Mouse (Mus musculus) forebrain, embryonic 13.5 days (tissue): Measurements from ENCODE around the gene Procr. TPM values are rescaled to one million over a fixed set of nuclear protein-coding genes. Genes with fewer than 3 reads are reported as not detected.

Source experiments
- ATAC-seq: fragments of 200-750 bp; cut with Nextera tagmentation; 2 replicates; pipeline ENCODE4 v1.8.0; 2017
- H3K27ac ChIP-seq: fragments of 300-500 bp; sonication (generic); 2 replicates; pipeline ENCODE4 v1.5.1; 2015; ENCODE audit warnings: inconsistent platforms, mild to moderate bottlenecking, moderate library complexity
- H3K27me3 ChIP-seq: fragments of 300-500 bp; sonication (generic); 2 replicates; pipeline ENCODE4 v1.6.1; 2015; ENCODE audit warnings: mild to moderate bottlenecking, inconsistent platforms
- H3K36me3 ChIP-seq: fragments of 300-500 bp; sonication (generic); 2 replicates; pipeline ENCODE4 v1.6.1; 2015; ENCODE audit warnings: mild to moderate bottlenecking, inconsistent platforms; ENCODE audit not compliant: poor library complexity, severe bottlenecking
- H3K4me1 ChIP-seq: fragments of 300-500 bp; sonication (generic); 2 replicates; pipeline ENCODE4 v1.6.1; 2015; ENCODE audit warnings: inconsistent platforms
- H3K4me2 ChIP-seq: fragments of 300-500 bp; sonication (generic); 2 replicates; pipeline ENCODE4 v1.6.1; 2015; ENCODE audit warnings: inconsistent platforms, mild to moderate bottlenecking, moderate library complexity
- H3K4me3 ChIP-seq: fragments of 300-500 bp; sonication (generic); 2 replicates; pipeline ENCODE4 v1.5.1; 2015; ENCODE audit warnings: mild to moderate bottlenecking, inconsistent platforms
- H3K9ac ChIP-seq: fragments of 300-500 bp; sonication (generic); 2 replicates; pipeline ENCODE4 v1.6.1; 2015; ENCODE audit warnings: mild to moderate bottlenecking, inconsistent platforms
- H3K9me3 ChIP-seq: fragments of 300-500 bp; sonication (generic); replicated peaks from 2 replicates; pipeline ENCODE4 v1.6.1; 2016; ENCODE audit warnings: inconsistent platforms
- WGBS: fragments of 180-500 bp; shearing (Covaris S2); methylation state at CpG from one replicate; pipeline ENCODE4 v1.1.7; 2015; 5-methylcytosine and 5-hydroxymethylcytosine counted together
- polyA plus RNA-seq: library from polyadenylated mRNA; unstranded; fragments of >200 nt; fragmentation: Nextera tagmentation; extraction: Ambion mirVana; gene quantifications from 2 replicates; pipeline ENCODE4 v1.2.1, GENCODE M21; 2015

Procr gene
- 1.6 and 2.0 TPM in 2 replicates for polyA plus RNA-seq

- Histone ChIP-seq H3K4me3 (peak within 1 kb of the TSS; percentile 25), H3K36me3 (no peaks in the 10 kb centered on the region), H3K4me1 (peaks cover 6% of the 10 kb centered on the region), H3K9me3 (no peaks in the 10 kb centered on the region), H3K27me3 (peaks cover 9% of the 10 kb centered on the region; the same call in 1 of the 2 replicates), H3K4me2 (peak within 1 kb of the TSS; percentile 58), H3K27ac (no peak within 1 kb of the TSS), H3K9ac (peak within 1 kb of the TSS; percentile 51)
- ATAC-seq: no peak
- 3% methylated on average over 25 of the region's 25 CpGs for WGBS
Measured at GRCm38 (mm10) chr2:155751014-155751786, at the start of gene Procr. Gene Procr, plus strand, starts transcription at chr2:155751117.

- no peak overlapping the region for H3K9ac ChIP-seq
- WGBS: 92% methylated on average over 19 of the region's 19 CpGs
- no peaks in the 10 kb centered on the region for H3K4me1 ChIP-seq
- H3K36me3 ChIP-seq: peaks cover 37% of the 10 kb centered on the region
- H3K27ac ChIP-seq: no peak overlapping the region
- no peaks in the 10 kb centered on the region for H3K9me3 ChIP-seq
- no peak overlapping the region for H3K4me2 ChIP-seq
- H3K27me3 ChIP-seq: no peaks in the 10 kb centered on the region
- H3K4me3 ChIP-seq: no peak overlapping the region
- no peak for ATAC-seq
Measured at GRCm38 (mm10) chr2:155701399-155701919, 49.5 kb upstream of the Procr start.

- H3K36me3 ChIP-seq: peaks cover 54% of the 10 kb centered on the region
- ATAC-seq: no peak
- no peak overlapping the region for H3K4me3 ChIP-seq
- 0 out of 2 replicates have a peak overlapping the region, but pooled peaks have one; percentile 44 for H3K27ac ChIP-seq
- no peak overlapping the region for H3K4me2 ChIP-seq
- H3K4me1 ChIP-seq: peaks cover 5% of the 10 kb centered on the region; the same call in 1 of the 2 replicates
- no peak overlapping the region for H3K9ac ChIP-seq
- H3K9me3 ChIP-seq: no peaks in the 10 kb centered on the region
- 6% methylated on average over 4 of the region's 4 CpGs for WGBS
- H3K27me3 ChIP-seq: no peaks in the 10 kb centered on the region
Measured at GRCm38 (mm10) chr2:155703630-155704029, 47.3 kb upstream of the Procr start.

- no peaks in the 10 kb centered on the region for H3K9me3 ChIP-seq
- peaks cover 5% of the 10 kb centered on the region; the same call in 1 of the 2 replicates for H3K4me1 ChIP-seq
- H3K4me3 ChIP-seq: no peak overlapping the region
- H3K36me3 ChIP-seq: peaks cover 68% of the 10 kb centered on the region
- no peaks in the 10 kb centered on the region for H3K27me3 ChIP-seq
- 72% methylated on average over 4 of the region's 4 CpGs for WGBS
- H3K27ac ChIP-seq: no peak overlapping the region
- H3K4me2 ChIP-seq: no peak overlapping the region
- no peak for ATAC-seq
- no peak overlapping the region for H3K9ac ChIP-seq
Measured at GRCm38 (mm10) chr2:155707251-155707650, 43.7 kb upstream of the Procr start.

- H3K9me3 ChIP-seq: no peaks in the 10 kb centered on the region
- 90% methylated on average over 11 of the region's 11 CpGs for WGBS
- no peak overlapping the region for H3K4me3 ChIP-seq
- no peak for ATAC-seq
- peaks cover 85% of the 10 kb centered on the region for H3K36me3 ChIP-seq
- H3K27ac ChIP-seq: no peak overlapping the region
- no peaks in the 10 kb centered on the region for H3K27me3 ChIP-seq
- no peak overlapping the region for H3K9ac ChIP-seq
- H3K4me1 ChIP-seq: peaks cover 5% of the 10 kb centered on the region; the same call in 1 of the 2 replicates
- no peak overlapping the region for H3K4me2 ChIP-seq
Measured at GRCm38 (mm10) chr2:155710557-155710956, 40.4 kb upstream of the Procr start.

GRCm38 (mm10) chr2:155717082-155717990 lies 33.6 kb upstream of the Procr start:
- no peak overlapping the region for H3K9ac ChIP-seq
- H3K36me3 ChIP-seq: peaks cover 79% of the 10 kb centered on the region
- H3K4me2 ChIP-seq: no peak overlapping the region
- no peaks in the 10 kb centered on the region for H3K4me1 ChIP-seq
- no peak overlapping the region for H3K4me3 ChIP-seq
- H3K27ac ChIP-seq: no peak overlapping the region
- no peak for ATAC-seq
- no peaks in the 10 kb centered on the region for H3K9me3 ChIP-seq
- H3K27me3 ChIP-seq: no peaks in the 10 kb centered on the region
- WGBS: 86% methylated on average over 12 of the region's 12 CpGs

GRCm38 (mm10) chr2:155720585-155720984 lies 30.3 kb upstream of the Procr start:
- H3K4me3 ChIP-seq: no peak overlapping the region
- no peak overlapping the region for H3K27ac ChIP-seq
- no peaks in the 10 kb centered on the region for H3K4me1 ChIP-seq
- no peaks in the 10 kb centered on the region for H3K9me3 ChIP-seq
- H3K27me3 ChIP-seq: no peaks in the 10 kb centered on the region
- H3K36me3 ChIP-seq: peaks cover 59% of the 10 kb centered on the region
- H3K9ac ChIP-seq: no peak overlapping the region
- 87% methylated on average over 5 of the region's 5 CpGs for WGBS
- no peak for ATAC-seq
- no peak overlapping the region for H3K4me2 ChIP-seq

GRCm38 (mm10) chr2:155724036-155724435 lies 26.9 kb upstream of the Procr start:
- Histone ChIP-seq H3K4me2 (no peak overlapping the region), H3K9ac (no peak overlapping the region), H3K4me1 (peaks cover 15% of the 10 kb centered on the region), H3K27me3 (no peaks in the 10 kb centered on the region), H3K36me3 (peaks cover 41% of the 10 kb centered on the region), H3K9me3 (no peaks in the 10 kb centered on the region), H3K4me3 (no peak overlapping the region), H3K27ac (no peak overlapping the region)
- WGBS: 88% methylated on average over 5 of the region's 5 CpGs
- ATAC-seq: no peak

- Histone ChIP-seq H3K4me2 (no peak overlapping the region), H3K27me3 (no peaks in the 10 kb centered on the region), H3K9ac (no peak overlapping the region), H3K27ac (no peak overlapping the region), H3K36me3 (peaks cover 36% of the 10 kb centered on the region), H3K4me3 (no peak overlapping the region), H3K4me1 (peaks cover 15% of the 10 kb centered on the region), H3K9me3 (no peaks in the 10 kb centered on the region)
- no peak for ATAC-seq
- 90% methylated on average over 6 of the region's 6 CpGs for WGBS
Measured at GRCm38 (mm10) chr2:155724526-155724925, 26.4 kb upstream of the Procr start.

- ATAC-seq: no peak
- Histone ChIP-seq H3K4me1 (peaks cover 15% of the 10 kb centered on the region), H3K4me3 (no peak overlapping the region), H3K4me2 (no peak overlapping the region), H3K9me3 (no peaks in the 10 kb centered on the region), H3K27ac (no peak overlapping the region), H3K27me3 (no peaks in the 10 kb centered on the region), H3K9ac (no peak overlapping the region), H3K36me3 (peaks cover 27% of the 10 kb centered on the region)
- WGBS: 87% methylated on average over 7 of the region's 7 CpGs
Measured at GRCm38 (mm10) chr2:155726302-155726701, 24.6 kb upstream of the Procr start.

GRCm38 (mm10) chr2:155727764-155728395 lies 23.0 kb upstream of the Procr start:
- Histone ChIP-seq H3K9me3 (no peaks in the 10 kb centered on the region), H3K27ac (no peak overlapping the region), H3K4me3 (no peak overlapping the region), H3K4me2 (peak overlapping the region; percentile 96; the same call in 1 of the 2 replicates), H3K4me1 (peaks cover 15% of the 10 kb centered on the region), H3K27me3 (no peaks in the 10 kb centered on the region), H3K9ac (no peak overlapping the region), H3K36me3 (peaks cover 12% of the 10 kb centered on the region; the same call in 1 of the 2 replicates)
- ATAC-seq: no peak
- WGBS: 86% methylated on average over 7 of the region's 7 CpGs
